In genomic region chr8:94529875-94530274, GRCm38 (mm10) we compare ENCODE assay signal across 16 mouse cellular contexts.
"Had no signal": no experiment of that assay in that cellular context is flagged by ENCODE, and none has a peak within 500 bp of the region (broad histone marks: within the 10 kb centered on the region; RNA-seq: fewer than 3 reads in every experiment).

No protein-coding gene starts in this region.

- DNase-seq: liver, embryonic 13.5 days; lung, adult 18-20 months; lung, embryonic 14.5 days; lung, postnatal 10 days; lung, postnatal 4 days; right cerebral cortex, postnatal 14 days; thymus, adult 2 months; thymus, postnatal 25 days; thymus, postnatal 4 days had no signal

- H3K9me3 ChIP-seq: liver, embryonic 13.5 days; liver, embryonic 15.5 days; midbrain, embryonic 10.5 days; midbrain, embryonic 12.5 days; midbrain, embryonic 15.5 days; neural tube, embryonic 12.5 days; stomach, embryonic 15.5 days had no signal

- H3K27ac ChIP-seq: liver, embryonic 13.5 days; liver, embryonic 15.5 days; midbrain, embryonic 10.5 days; midbrain, embryonic 12.5 days; midbrain, embryonic 15.5 days; neural tube, embryonic 12.5 days; stomach, embryonic 15.5 days; stomach, postnatal 0 days had no signal

- H3K36me3 ChIP-seq: liver, embryonic 13.5 days; liver, embryonic 15.5 days; midbrain, embryonic 10.5 days; midbrain, embryonic 12.5 days; midbrain, embryonic 15.5 days; neural tube, embryonic 12.5 days; stomach, embryonic 15.5 days had no signal

- ATAC-seq: midbrain, embryonic 15.5 days had no signal

- H3K4me2 ChIP-seq: liver, embryonic 13.5 days; liver, embryonic 15.5 days; lung, embryonic 14.5 days; midbrain, embryonic 12.5 days; midbrain, embryonic 15.5 days; neural tube, embryonic 12.5 days; stomach, embryonic 15.5 days had no signal

- H3K9ac ChIP-seq: liver, embryonic 13.5 days; liver, embryonic 15.5 days; lung, embryonic 14.5 days; midbrain, embryonic 12.5 days; midbrain, embryonic 15.5 days; neural tube, embryonic 12.5 days; stomach, embryonic 15.5 days had no signal

- H3K4me3 ChIP-seq: liver, embryonic 13.5 days; liver, embryonic 15.5 days; midbrain, embryonic 10.5 days; midbrain, embryonic 12.5 days; midbrain, embryonic 15.5 days; neural tube, embryonic 12.5 days; stomach, embryonic 15.5 days had no signal
